Mouse (Mus musculus): ENCODE measurements around the gene Cope.

DNA sequence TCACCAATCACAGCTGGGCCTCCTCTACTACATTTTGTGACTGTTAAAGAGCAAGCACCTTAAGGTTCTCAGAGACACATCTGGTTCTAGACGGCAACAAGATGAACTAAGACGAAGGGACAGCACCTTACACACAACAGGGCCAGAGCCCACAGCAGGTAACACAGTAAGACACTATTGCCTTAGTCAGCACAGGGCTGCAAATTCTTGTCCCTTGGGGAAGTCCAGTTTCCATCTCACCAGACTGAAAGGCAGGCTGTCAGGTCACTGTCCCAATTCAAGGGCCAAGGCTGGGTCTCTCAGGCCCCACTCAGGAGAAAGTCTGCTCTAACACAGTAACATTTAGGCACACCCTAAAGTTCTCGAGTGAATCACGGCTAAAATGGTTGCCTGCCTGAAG is 45.1 kb downstream of the Cope start:
- TF ChIP-seq GATA1 (IDR thresholded peaks at IDR 0.05; ENCODE audit: low read length) = no peak
- TF ChIP-seq TAL1 (IDR thresholded peaks at IDR 0.05; ENCODE audit: low read length) = no peak
